Mouse (Mus musculus): ENCODE measurements around the gene St6galnac3. TPM values are rescaled to one million over a fixed set of nuclear protein-coding genes. Genes with fewer than 3 reads are reported as not detected.

Gene St6galnac3
- polyA plus RNA-seq, 1 experiment from 2014 or later: 34.1 TPM

DNA sequence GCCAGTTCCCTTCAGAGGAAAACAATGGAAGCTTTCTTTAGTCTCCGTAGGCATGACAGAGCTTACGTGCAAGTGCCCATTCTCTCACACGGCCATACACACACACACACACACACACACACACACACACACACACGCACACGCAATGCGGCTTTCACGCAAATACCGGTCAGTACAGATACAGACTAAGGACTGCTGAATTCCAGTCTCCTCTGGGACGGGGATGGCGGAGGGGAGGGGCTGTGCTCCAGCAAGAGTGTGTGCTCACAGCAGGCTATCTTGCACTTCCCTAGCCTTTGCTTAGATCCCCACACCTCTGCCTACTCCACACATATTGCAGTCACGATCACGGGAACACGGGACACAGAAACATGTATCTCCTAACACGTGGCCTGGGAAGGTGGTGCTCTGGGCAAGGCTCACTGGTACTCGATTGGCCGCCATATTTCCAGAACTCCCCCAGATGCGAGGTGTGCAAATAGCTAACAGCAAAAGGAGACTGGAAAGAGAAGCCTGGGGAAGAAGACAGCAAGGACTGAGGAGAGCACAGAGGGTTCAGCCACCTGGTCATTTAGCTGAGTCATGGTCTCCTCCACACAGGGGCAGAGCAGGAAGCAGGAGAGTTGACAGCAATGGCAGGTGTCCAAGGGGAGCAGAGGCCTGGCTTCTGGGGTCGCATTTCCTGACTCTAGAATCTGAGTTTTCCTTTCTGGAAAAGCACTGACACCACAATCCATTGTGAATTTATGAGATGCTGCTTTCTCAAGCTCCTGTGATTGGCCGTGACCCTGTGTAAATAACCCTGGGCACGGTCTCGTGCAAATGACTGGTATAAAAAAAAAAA lies 56.3 kb downstream of the St6galnac3 start:
- TF ChIP-seq CTCF (IDR thresholded peaks at IDR 0.05; ENCODE audit: low read depth): no peak
- H3K4me2 ChIP-seq: no peak overlapping the region
- H3K4me1 ChIP-seq (ENCODE audit: insufficient read depth): peaks cover 5% of the 10 kb centered on the region; the same call in 1 of the 2 replicates
- H3K27me3 ChIP-seq (ENCODE audit: insufficient read depth, low read length): no peaks in the 10 kb centered on the region
- no peak overlapping the region for H3K27ac ChIP-seq (ENCODE audit: low read depth)
- DNase-seq (peak; percentile 49), ATAC-seq (ENCODE audit: insufficient read depth) (peak; percentile 20; the same call in 1 of the 2 replicates)
- H3K36me3 ChIP-seq (ENCODE audit: insufficient read depth): no peaks in the 10 kb centered on the region
- no peaks in the 10 kb centered on the region for H3K9me3 ChIP-seq (ENCODE audit: low read depth, low read length)
- H3K9ac ChIP-seq: no peak overlapping the region
- no peak overlapping the region for H3K4me3 ChIP-seq (ENCODE audit: low read depth, low read length)
- 68% methylated on average over 21 of the region's 21 CpGs for WGBS

DNA sequence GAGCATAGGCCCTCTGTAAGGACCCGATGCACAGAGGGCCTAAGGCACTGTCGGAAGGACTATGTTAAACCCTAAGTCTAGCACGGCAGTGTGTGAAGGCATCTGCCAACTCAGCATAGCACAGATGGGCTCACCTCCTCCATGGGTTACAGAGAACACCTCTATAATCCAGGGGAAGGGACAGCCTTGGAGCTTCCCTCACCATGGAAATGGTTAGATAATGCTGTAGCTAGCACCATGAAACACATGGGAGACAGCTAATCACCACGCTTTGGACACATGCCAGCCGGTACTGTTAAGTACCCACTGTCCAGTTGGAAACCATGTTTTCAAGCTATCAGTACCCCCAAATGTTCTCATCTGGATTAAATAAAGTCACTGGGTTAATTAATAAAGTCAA lies 60.3 kb downstream of the St6galnac3 start:
- no peak for ATAC-seq (ENCODE audit: insufficient read depth)
- Histone ChIP-seq H3K9ac (no peak overlapping the region), H3K4me1 (ENCODE audit: insufficient read depth) (peaks cover 5% of the 10 kb centered on the region; the same call in 1 of the 2 replicates), H3K27ac (ENCODE audit: low read depth) (no peak overlapping the region), H3K27me3 (ENCODE audit: insufficient read depth, low read length) (no peaks in the 10 kb centered on the region), H3K4me2 (no peak overlapping the region), H3K9me3 (ENCODE audit: low read depth, low read length) (no peaks in the 10 kb centered on the region), H3K36me3 (ENCODE audit: insufficient read depth) (no peaks in the 10 kb centered on the region), H3K4me3 (ENCODE audit: low read depth, low read length) (no peak overlapping the region)
- no peak for DNase-seq
- 82% methylated on average over 5 of the region's 5 CpGs for WGBS
- TF ChIP-seq CTCF (IDR thresholded peaks at IDR 0.05; ENCODE audit: low read depth): no peak

DNA sequence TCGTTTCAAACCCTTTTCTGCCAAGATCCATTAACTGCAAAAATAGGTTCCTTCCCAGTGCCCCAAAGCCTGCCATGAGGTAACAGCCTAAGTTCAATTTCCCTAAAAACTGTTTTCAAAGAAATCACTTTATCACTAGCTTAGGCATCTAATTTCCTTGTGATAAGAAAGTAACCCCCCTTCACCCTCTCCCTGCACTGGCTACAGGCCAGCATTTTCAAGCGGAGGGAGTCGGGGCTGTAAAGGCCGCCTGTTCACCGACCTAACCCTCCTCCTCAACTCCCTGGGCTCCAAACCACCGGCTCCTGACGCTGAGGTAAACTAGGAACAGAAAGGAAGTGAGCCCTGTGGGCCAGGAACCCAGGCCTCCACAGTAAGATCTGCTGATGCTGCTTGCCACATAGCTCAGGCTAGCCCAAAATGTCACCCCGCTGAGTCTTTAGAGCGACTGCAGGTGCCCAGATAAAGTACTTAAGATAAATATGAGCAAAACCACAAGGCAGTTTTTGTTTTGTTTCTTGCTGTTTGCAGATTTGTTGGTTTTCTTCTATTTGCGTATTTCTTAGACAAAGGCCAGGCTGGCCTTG lies 61.0 kb downstream of the St6galnac3 start:
- TF ChIP-seq CTCF (IDR thresholded peaks at IDR 0.05; ENCODE audit: low read depth): no peak
- 42% methylated on average over 10 of the region's 10 CpGs for WGBS
- Histone ChIP-seq H3K27ac (ENCODE audit: low read depth) (no peak overlapping the region), H3K36me3 (ENCODE audit: insufficient read depth) (no peaks in the 10 kb centered on the region), H3K4me2 (no peak overlapping the region), H3K9me3 (ENCODE audit: low read depth, low read length) (no peaks in the 10 kb centered on the region), H3K27me3 (ENCODE audit: insufficient read depth, low read length) (no peaks in the 10 kb centered on the region), H3K4me1 (ENCODE audit: insufficient read depth) (peaks cover 3% of the 10 kb centered on the region; the same call in 1 of the 2 replicates), H3K9ac (no peak overlapping the region), H3K4me3 (ENCODE audit: low read depth, low read length) (no peak overlapping the region)
- ATAC-seq (ENCODE audit: insufficient read depth) (no peak), DNase-seq (peak; percentile 54)

DNA sequence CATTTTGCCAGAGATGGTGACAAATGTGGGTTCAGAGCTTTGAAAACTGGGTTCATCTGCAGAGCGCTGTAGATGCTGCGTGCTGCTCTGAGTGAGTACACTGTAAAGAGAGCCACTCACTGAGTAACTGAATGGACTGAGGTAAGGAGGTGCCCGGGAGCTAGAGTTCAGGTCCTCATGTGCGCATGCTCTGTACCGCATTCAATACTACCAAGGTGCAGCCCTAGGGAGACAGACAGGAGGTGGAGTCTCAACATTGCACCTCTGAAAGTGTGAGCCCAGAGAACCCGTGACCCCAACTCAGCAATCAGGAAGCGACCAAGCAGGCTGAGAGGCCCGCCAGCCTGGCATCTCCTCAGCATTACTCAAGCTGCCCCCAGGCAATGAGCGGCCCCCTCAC lies 62.2 kb downstream of the St6galnac3 start:
- no peaks in the 10 kb centered on the region for H3K9me3 ChIP-seq (ENCODE audit: low read depth, low read length)
- TF ChIP-seq CTCF (IDR thresholded peaks at IDR 0.05; ENCODE audit: low read depth): no peak
- H3K4me1 ChIP-seq (ENCODE audit: insufficient read depth): no peaks in the 10 kb centered on the region
- no peak overlapping the region for H3K27ac ChIP-seq (ENCODE audit: low read depth)
- DNase-seq (no peak), ATAC-seq (ENCODE audit: insufficient read depth) (no peak)
- no peak overlapping the region for H3K4me3 ChIP-seq (ENCODE audit: low read depth, low read length)
- H3K4me2 ChIP-seq: no peak overlapping the region
- H3K27me3 ChIP-seq (ENCODE audit: insufficient read depth, low read length): no peaks in the 10 kb centered on the region
- no peak overlapping the region for H3K9ac ChIP-seq
- no peaks in the 10 kb centered on the region for H3K36me3 ChIP-seq (ENCODE audit: insufficient read depth)
- WGBS: 85% methylated on average over 9 of the region's 9 CpGs

DNA sequence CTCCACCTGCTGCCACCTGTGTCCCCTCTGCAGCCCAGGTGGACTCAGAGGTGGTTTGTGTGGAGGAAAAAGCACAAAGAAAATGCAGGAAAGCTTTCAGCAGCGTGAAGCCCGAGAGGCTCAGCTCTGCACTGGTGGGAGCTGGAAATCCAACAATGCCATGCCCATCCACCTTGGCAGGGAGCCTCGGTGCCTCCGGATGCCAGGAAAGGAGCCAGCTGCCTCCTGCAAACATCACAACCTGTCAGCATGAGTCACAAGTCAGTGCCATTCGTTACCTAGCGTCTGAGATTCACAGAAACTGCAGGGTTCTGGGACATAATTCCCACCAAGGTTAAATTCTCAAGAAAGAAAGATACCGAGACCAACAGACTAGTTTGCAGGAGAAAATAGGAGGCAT lies 63.0 kb downstream of the St6galnac3 start:
- H3K4me1 ChIP-seq (ENCODE audit: insufficient read depth): no peaks in the 10 kb centered on the region
- no peak overlapping the region for H3K27ac ChIP-seq (ENCODE audit: low read depth)
- H3K9me3 ChIP-seq (ENCODE audit: low read depth, low read length): no peaks in the 10 kb centered on the region
- DNase-seq: no peak
- H3K9ac ChIP-seq: no peak overlapping the region
- no peak for TF ChIP-seq CTCF (IDR thresholded peaks at IDR 0.05; ENCODE audit: low read depth)
- no peaks in the 10 kb centered on the region for H3K27me3 ChIP-seq (ENCODE audit: insufficient read depth, low read length)
- H3K4me2 ChIP-seq: no peak overlapping the region
- no peak for ATAC-seq (ENCODE audit: insufficient read depth)
- H3K36me3 ChIP-seq (ENCODE audit: insufficient read depth): no peaks in the 10 kb centered on the region
- no peak overlapping the region for H3K4me3 ChIP-seq (ENCODE audit: low read depth, low read length)
- 67% methylated on average over 7 of the region's 7 CpGs for WGBS

DNA sequence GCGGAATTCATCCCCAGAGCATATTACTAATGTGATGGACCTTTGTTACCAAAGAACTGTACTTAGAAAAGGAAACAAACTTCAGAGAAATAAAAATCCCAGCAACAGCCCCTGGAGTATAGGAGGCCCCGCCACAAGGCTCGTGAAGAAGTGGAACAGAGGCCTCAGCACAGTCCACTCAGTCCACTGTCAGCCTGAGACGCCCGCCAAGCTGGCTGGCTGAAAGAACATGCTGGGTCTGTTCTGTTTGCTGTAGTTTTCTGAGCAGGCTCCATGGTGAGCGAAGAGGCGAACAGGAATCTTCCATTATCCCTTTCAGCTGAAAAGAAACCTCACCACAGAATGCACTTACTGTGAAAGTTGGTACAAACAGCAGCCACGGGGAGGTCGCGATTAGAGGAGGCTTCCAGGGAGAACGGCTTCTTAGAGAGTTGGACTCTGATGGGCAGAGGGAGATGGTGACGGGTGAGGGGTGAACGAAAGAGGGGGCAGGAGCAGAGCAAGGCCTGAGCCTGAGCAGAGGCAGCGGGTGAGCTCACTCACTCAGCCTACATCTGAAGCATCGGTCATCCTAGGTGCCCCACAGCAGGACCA lies 65.3 kb downstream of the St6galnac3 start:
- H3K9me3 ChIP-seq (ENCODE audit: low read depth, low read length): no peaks in the 10 kb centered on the region
- no peak for TF ChIP-seq CTCF (IDR thresholded peaks at IDR 0.05; ENCODE audit: low read depth)

More for the DNA sequence above, 65.3 kb downstream of the St6galnac3 start:
- DNase-seq: no peak
- WGBS: 75% methylated on average over 15 of the region's 15 CpGs
- no peaks in the 10 kb centered on the region for H3K4me1 ChIP-seq (ENCODE audit: insufficient read depth)
- H3K27ac ChIP-seq (ENCODE audit: low read depth): no peak overlapping the region
- H3K27me3 ChIP-seq (ENCODE audit: insufficient read depth, low read length): no peaks in the 10 kb centered on the region
- no peak overlapping the region for H3K4me2 ChIP-seq
- H3K4me3 ChIP-seq (ENCODE audit: low read depth, low read length): no peak overlapping the region
- ATAC-seq (ENCODE audit: insufficient read depth): no peak
- H3K9ac ChIP-seq: no peak overlapping the region
- no peaks in the 10 kb centered on the region for H3K36me3 ChIP-seq (ENCODE audit: insufficient read depth)
